Mouse (Mus musculus): ENCODE measurements around the gene Ccl1.
A peak's percentile ranks its signal among the peaks of the same experiment; 100 is the strongest.

DNA sequence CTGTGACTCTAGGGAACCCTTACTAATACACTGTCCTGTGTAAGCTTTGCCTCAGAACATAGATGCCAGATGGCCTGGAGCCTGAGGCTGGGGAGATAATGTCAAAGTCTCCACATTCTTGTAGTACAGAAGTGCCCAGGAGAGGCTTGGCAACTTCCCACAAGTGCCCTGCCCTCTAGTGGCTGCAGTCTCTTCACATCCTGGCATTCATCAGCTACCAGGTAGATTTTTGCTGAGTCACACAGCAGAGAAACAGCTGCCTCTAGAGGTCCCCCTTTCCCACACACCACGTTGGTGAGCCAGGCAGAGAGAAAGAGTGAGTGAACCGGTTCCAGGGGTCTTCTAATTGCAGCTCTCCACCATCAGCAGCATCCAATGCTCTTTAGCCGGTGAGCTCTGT is 130.7 kb downstream of the Ccl1 start:
- peak; percentile 59; the same call in 1 of the 2 replicates for TF ChIP-seq CTCF (IDR thresholded peaks at IDR 0.05; ENCODE audit: borderline replicate concordance, control insufficient read depth, extremely low read depth, insufficient read depth, low read length, poor library complexity)
- TF ChIP-seq POLR2A (IDR thresholded peaks at IDR 0.05; ENCODE audit: control insufficient read depth, extremely low read depth, insufficient read depth, low read length, poor library complexity) = no peak

Data from thymus, adult 2 months (tissue).